Mouse (Mus musculus): ENCODE measurements around the gene Flt3l. TPM values are rescaled to one million over a fixed set of nuclear protein-coding genes. Genes with fewer than 3 reads are reported as not detected.
"Not testable (repeated sequence)": the region's sequence is repeated elsewhere in the genome, so short reads cannot be mapped to it uniquely, and the experiment has no call there.

Flt3l gene
- polyA plus RNA-seq, 1 experiment: 1.6 TPM

GRCm38 (mm10) chr7:45126147-45126843 lies 9.9 kb downstream of the Flt3l start:
- Histone ChIP-seq H3K36me3 (ENCODE audit: control insufficient read depth, insufficient read depth) (peaks cover 61% of the 10 kb centered on the region), H3K79me2 (ENCODE audit: control insufficient read depth, insufficient read depth) (peaks cover 65% of the 10 kb centered on the region), H3ac (ENCODE audit: control insufficient read depth, insufficient read length, low read depth) (peak overlapping the region; percentile 99), H3K27me3 (ENCODE audit: control insufficient read depth, insufficient read depth, insufficient read length) (no peaks in the 10 kb centered on the region), H3K79me3 (ENCODE audit: low read depth) (peaks cover 54% of the 10 kb centered on the region), H3K4me3 (ENCODE audit: insufficient read depth, poor library complexity, severe bottlenecking) (peak overlapping the region; percentile 95)
- TF ChIP-seq FOSL1 (IDR thresholded peaks at IDR 0.05; ENCODE audit: insufficient read depth, low read length, poor library complexity, severe bottlenecking): no peak
- TF ChIP-seq CTCF (IDR thresholded peaks at IDR 0.05; ENCODE audit: control insufficient read depth, insufficient read depth, insufficient read length): no peak
- no peak for TF ChIP-seq MYOG (IDR thresholded peaks at IDR 0.05; ENCODE audit: control insufficient read depth, extremely low read depth, insufficient read length)
- TF ChIP-seq USF1 (IDR thresholded peaks at IDR 0.05; ENCODE audit: low read depth): no peak
- no peak for TF ChIP-seq MYOD1 (IDR thresholded peaks at IDR 0.05; ENCODE audit: control insufficient read depth, insufficient read length, low read depth)
- no peak for TF ChIP-seq MAX (IDR thresholded peaks at IDR 0.05)
- no peak for TF ChIP-seq CEBPB (IDR thresholded peaks at IDR 0.05; ENCODE audit: low read depth)

- Histone ChIP-seq H3K4me3 (ENCODE audit: insufficient read depth, poor library complexity, severe bottlenecking) (peak overlapping the region; percentile 95), H3K79me3 (ENCODE audit: low read depth) (peaks cover 54% of the 10 kb centered on the region), H3ac (ENCODE audit: control insufficient read depth, insufficient read length, low read depth) (peak overlapping the region; percentile 99), H3K79me2 (ENCODE audit: control insufficient read depth, insufficient read depth) (peaks cover 72% of the 10 kb centered on the region), H3K36me3 (ENCODE audit: control insufficient read depth, insufficient read depth) (peaks cover 68% of the 10 kb centered on the region)
- H3K27me3 ChIP-seq (ENCODE audit: control insufficient read depth, insufficient read depth, insufficient read length): not testable (repeated sequence)
Observed at GRCm38 (mm10) chr7:45125649-45126048, 10.6 kb downstream of the Flt3l start.

- TF ChIP-seq MYOD1 (IDR thresholded peaks at IDR 0.05; ENCODE audit: control insufficient read depth, insufficient read length, low read depth): no peak
- no peak for TF ChIP-seq USF1 (IDR thresholded peaks at IDR 0.05; ENCODE audit: low read depth)
- no peak for TF ChIP-seq CTCF (IDR thresholded peaks at IDR 0.05; ENCODE audit: control insufficient read depth, insufficient read depth, insufficient read length)
- no peak for TF ChIP-seq CEBPB (IDR thresholded peaks at IDR 0.05; ENCODE audit: low read depth)
- no peak for TF ChIP-seq FOSL1 (IDR thresholded peaks at IDR 0.05; ENCODE audit: insufficient read depth, low read length, poor library complexity, severe bottlenecking)
- H3K27me3 ChIP-seq (ENCODE audit: control insufficient read depth, insufficient read depth, insufficient read length): no peaks in the 10 kb centered on the region
- H3K79me2 ChIP-seq (ENCODE audit: control insufficient read depth, insufficient read depth): peaks cover 72% of the 10 kb centered on the region
- H3K79me3 ChIP-seq (ENCODE audit: low read depth): peaks cover 54% of the 10 kb centered on the region
- peaks cover 73% of the 10 kb centered on the region for H3K36me3 ChIP-seq (ENCODE audit: control insufficient read depth, insufficient read depth)
- no peak overlapping the region for H3K4me3 ChIP-seq (ENCODE audit: insufficient read depth, poor library complexity, severe bottlenecking)
- peak overlapping the region; percentile 3 for H3ac ChIP-seq (ENCODE audit: control insufficient read depth, insufficient read length, low read depth)
Observed at GRCm38 (mm10) chr7:45125144-45125600, 11.1 kb downstream of the Flt3l start.

- peaks cover 54% of the 10 kb centered on the region for H3K79me3 ChIP-seq (ENCODE audit: low read depth)
- TF ChIP-seq MAX (IDR thresholded peaks at IDR 0.05): peak; percentile 99
- TF ChIP-seq USF1 (IDR thresholded peaks at IDR 0.05; ENCODE audit: low read depth): peak; percentile 93
- TF ChIP-seq MYOG (IDR thresholded peaks at IDR 0.05; ENCODE audit: control insufficient read depth, extremely low read depth, insufficient read length): no peak
- peak within 1 kb of the TSS; percentile 99 for H3ac ChIP-seq (ENCODE audit: control insufficient read depth, insufficient read length, low read depth)
- H3K27me3 ChIP-seq (ENCODE audit: control insufficient read depth, insufficient read depth, insufficient read length): no peaks in the 10 kb centered on the region
- H3K36me3 ChIP-seq (ENCODE audit: control insufficient read depth, insufficient read depth): peaks cover 78% of the 10 kb centered on the region
- peaks cover 72% of the 10 kb centered on the region for H3K79me2 ChIP-seq (ENCODE audit: control insufficient read depth, insufficient read depth)
- H3K4me3 ChIP-seq (ENCODE audit: insufficient read depth, poor library complexity, severe bottlenecking): peak within 1 kb of the TSS; percentile 95
Observed at GRCm38 (mm10) chr7:45124224-45125143, 11.7 kb downstream of the Flt3l start, which contains the start of gene Rps11. Gene Rps11, minus strand, starts transcription at chr7:45124439.

GRCm38 (mm10) chr7:45123186-45123570 lies 13.1 kb downstream of the Flt3l start:
- H3K36me3 ChIP-seq (ENCODE audit: control insufficient read depth, insufficient read depth): peaks cover 87% of the 10 kb centered on the region
- H3K27me3 ChIP-seq (ENCODE audit: control insufficient read depth, insufficient read depth, insufficient read length): no peaks in the 10 kb centered on the region
- peak overlapping the region; percentile 99 for H3ac ChIP-seq (ENCODE audit: control insufficient read depth, insufficient read length, low read depth)
- TF ChIP-seq MAX (IDR thresholded peaks at IDR 0.05): peak; percentile 65
- no peak for TF ChIP-seq FOSL1 (IDR thresholded peaks at IDR 0.05; ENCODE audit: insufficient read depth, low read length, poor library complexity, severe bottlenecking)
- no peak for TF ChIP-seq USF1 (IDR thresholded peaks at IDR 0.05; ENCODE audit: low read depth)
- no peak for TF ChIP-seq MYOD1 (IDR thresholded peaks at IDR 0.05; ENCODE audit: control insufficient read depth, insufficient read length, low read depth)
- TF ChIP-seq MYOG (IDR thresholded peaks at IDR 0.05; ENCODE audit: control insufficient read depth, extremely low read depth, insufficient read length): no peak
- TF ChIP-seq CTCF (IDR thresholded peaks at IDR 0.05; ENCODE audit: control insufficient read depth, insufficient read depth, insufficient read length): no peak
- no peak for TF ChIP-seq CEBPB (IDR thresholded peaks at IDR 0.05; ENCODE audit: low read depth)
- peaks cover 68% of the 10 kb centered on the region for H3K79me2 ChIP-seq (ENCODE audit: control insufficient read depth, insufficient read depth)
- peaks cover 52% of the 10 kb centered on the region for H3K79me3 ChIP-seq (ENCODE audit: low read depth)
- peak overlapping the region; percentile 95 for H3K4me3 ChIP-seq (ENCODE audit: insufficient read depth, poor library complexity, severe bottlenecking)
